Mouse (Mus musculus): ENCODE measurements around the gene Eif5. TPM values are rescaled to one million over a fixed set of nuclear protein-coding genes. Genes with fewer than 3 reads are reported as not detected.

Gene Eif5
- polyA plus RNA-seq (2015; fragmentation: Nextera tagmentation; extraction: Ambion mirVana): 482 and 486 TPM in 2 replicates

DNA sequence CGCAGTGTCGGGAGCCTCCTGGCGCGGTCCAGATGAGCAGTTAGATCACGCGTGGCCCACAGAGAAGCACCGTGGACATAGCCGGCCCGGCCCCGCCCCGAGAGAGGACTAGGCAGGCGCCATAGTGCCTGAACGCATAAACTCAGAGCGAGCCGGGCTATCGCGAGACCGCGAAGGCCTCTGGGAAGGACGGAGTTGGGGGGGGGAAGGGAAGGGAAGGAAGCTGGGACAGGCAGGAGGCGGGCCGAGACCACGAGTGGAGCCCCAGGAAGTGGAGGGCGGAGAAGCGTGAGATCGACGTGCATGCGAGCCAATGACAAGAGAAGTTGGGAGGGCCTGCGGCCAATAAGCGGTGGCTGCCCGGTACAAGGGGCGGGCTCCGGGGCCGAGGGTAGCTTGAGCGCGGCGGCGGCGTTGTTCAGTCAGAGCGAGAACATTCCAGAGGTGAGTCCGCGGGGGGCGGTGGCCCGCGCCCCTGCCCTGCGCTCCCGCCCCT, at the start of gene Eif5:
TSS of gene Eif5 (plus strand) at position 221 of the 496 bp plus-strand sequence.
- no peaks in the 10 kb centered on the region for H3K9me3 ChIP-seq (ENCODE audit: control insufficient read depth, low read length)
- WGBS: 0% methylated on average over 44 of the region's 47 CpGs
- H3K36me3 ChIP-seq (ENCODE audit: control insufficient read depth, insufficient read depth, low read length): peaks cover 19% of the 10 kb centered on the region
- peak within 1 kb of the TSS; percentile 74 for H3K4me2 ChIP-seq (ENCODE audit: low read length)
- peak within 1 kb of the TSS; percentile 99 for H3K27ac ChIP-seq (ENCODE audit: low read depth, low read length)
- ATAC-seq: peak; percentile 99
- peaks cover 28% of the 10 kb centered on the region for H3K4me1 ChIP-seq (ENCODE audit: control insufficient read depth, insufficient read depth, low read depth, low read length)
- H3K27me3 ChIP-seq (replicated peaks; ENCODE audit: control insufficient read depth, insufficient read depth, low read length): no peaks in the 10 kb centered on the region
- H3K9ac ChIP-seq (ENCODE audit: low read depth, low read length): peak within 1 kb of the TSS; percentile 99
- H3K4me3 ChIP-seq (ENCODE audit: low read length): peak within 1 kb of the TSS; percentile 86

DNA sequence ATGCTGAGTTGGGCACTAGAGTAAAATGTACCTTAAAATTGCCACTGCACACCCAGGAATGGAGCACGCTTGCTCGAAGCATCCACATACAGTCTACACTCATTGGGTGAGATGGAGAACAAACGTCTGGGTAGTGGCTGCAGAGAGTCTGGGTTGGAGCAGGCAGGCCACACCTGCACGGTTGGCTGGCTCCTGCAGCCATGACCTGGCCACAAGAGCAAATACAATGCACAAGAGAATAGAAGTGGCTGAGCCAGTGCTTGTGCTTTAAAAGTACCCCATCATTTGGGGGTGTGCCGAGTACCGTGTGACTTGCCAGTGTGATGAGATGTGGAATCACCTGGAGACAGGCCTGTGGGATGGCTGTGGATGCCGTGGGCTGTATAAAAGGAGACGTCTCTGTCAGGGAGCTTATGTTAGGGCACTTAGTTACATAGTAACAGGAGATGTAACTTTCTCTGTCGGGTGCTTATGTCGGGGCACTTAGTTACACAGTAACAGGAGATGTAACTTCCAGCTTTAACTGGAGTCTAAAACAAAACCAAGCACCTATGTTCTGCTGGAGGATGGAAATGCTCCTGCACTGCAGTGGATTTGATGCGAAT, 48.5 kb upstream of the Eif5 start:
- Histone ChIP-seq H3K27me3 (replicated peaks; ENCODE audit: control insufficient read depth, insufficient read depth, low read length) (peaks cover 25% of the 10 kb centered on the region), H3K4me1 (ENCODE audit: control insufficient read depth, insufficient read depth, low read depth, low read length) (peaks cover 13% of the 10 kb centered on the region), H3K9ac (ENCODE audit: low read depth, low read length) (no peak overlapping the region), H3K36me3 (ENCODE audit: control insufficient read depth, insufficient read depth, low read length) (no peaks in the 10 kb centered on the region), H3K4me3 (ENCODE audit: low read length) (no peak overlapping the region), H3K27ac (ENCODE audit: low read depth, low read length) (no peak overlapping the region), H3K9me3 (ENCODE audit: control insufficient read depth, low read length) (no peaks in the 10 kb centered on the region), H3K4me2 (ENCODE audit: low read length) (no peak overlapping the region)
- no peak for ATAC-seq
- WGBS: 71% methylated on average over 11 of the region's 11 CpGs

DNA sequence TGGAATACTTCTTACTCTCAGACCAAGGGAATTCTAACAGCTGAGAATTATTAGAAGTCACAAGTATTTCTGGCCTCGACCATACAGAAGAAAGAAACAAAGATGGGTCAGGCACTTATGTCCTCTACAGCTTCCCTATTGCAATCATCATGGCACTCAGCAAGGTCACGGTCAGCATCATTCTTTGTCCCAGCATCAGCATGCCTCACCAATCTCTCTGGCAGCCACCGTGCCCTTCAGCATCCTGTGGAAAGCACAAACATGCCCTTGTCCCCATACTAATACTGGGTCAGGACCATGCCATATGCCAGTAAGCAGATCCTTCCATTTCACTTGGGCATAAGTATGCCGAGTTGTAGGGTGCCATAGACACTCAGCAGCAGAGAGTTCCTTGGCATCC, 42.9 kb upstream of the Eif5 start:
- no peaks in the 10 kb centered on the region for H3K4me1 ChIP-seq (ENCODE audit: control insufficient read depth, insufficient read depth, low read depth, low read length)
- no peaks in the 10 kb centered on the region for H3K36me3 ChIP-seq (ENCODE audit: control insufficient read depth, insufficient read depth, low read length)
- no peak for ATAC-seq
- H3K27me3 ChIP-seq (replicated peaks; ENCODE audit: control insufficient read depth, insufficient read depth, low read length): no peaks in the 10 kb centered on the region
- WGBS: 72% methylated on average over 4 of the region's 4 CpGs
- H3K27ac ChIP-seq (ENCODE audit: low read depth, low read length): no peak overlapping the region
- H3K4me3 ChIP-seq (ENCODE audit: low read length): no peak overlapping the region
- no peak overlapping the region for H3K4me2 ChIP-seq (ENCODE audit: low read length)
- H3K9me3 ChIP-seq (ENCODE audit: control insufficient read depth, low read length): no peaks in the 10 kb centered on the region
- no peak overlapping the region for H3K9ac ChIP-seq (ENCODE audit: low read depth, low read length)

DNA sequence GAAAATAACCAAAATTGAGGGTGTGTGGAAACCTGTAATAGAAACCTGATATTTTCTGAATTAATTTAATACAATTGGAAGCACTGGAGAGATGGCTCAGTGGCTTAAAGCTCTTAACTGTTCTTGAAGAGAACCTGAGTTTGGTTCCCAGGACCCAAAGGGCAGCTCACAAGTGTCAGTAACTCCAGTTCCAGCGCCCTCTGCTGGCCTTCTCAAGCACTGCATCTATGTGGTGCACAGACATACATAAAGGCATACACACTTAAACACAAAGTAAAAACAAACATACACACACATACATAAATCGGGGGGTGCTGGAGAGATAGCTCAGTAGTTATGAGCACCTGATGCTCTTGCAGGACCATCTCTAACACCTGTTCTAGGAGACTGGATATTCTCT, 40.7 kb upstream of the Eif5 start:
- 50% methylated on average over 2 of the region's 2 CpGs for WGBS
- Histone ChIP-seq H3K27me3 (replicated peaks; ENCODE audit: control insufficient read depth, insufficient read depth, low read length) (no peaks in the 10 kb centered on the region), H3K4me3 (ENCODE audit: low read length) (no peak overlapping the region), H3K9me3 (ENCODE audit: control insufficient read depth, low read length) (no peaks in the 10 kb centered on the region), H3K9ac (ENCODE audit: low read depth, low read length) (no peak overlapping the region), H3K27ac (ENCODE audit: low read depth, low read length) (no peak overlapping the region), H3K36me3 (ENCODE audit: control insufficient read depth, insufficient read depth, low read length) (no peaks in the 10 kb centered on the region), H3K4me2 (ENCODE audit: low read length) (no peak overlapping the region), H3K4me1 (ENCODE audit: control insufficient read depth, insufficient read depth, low read depth, low read length) (no peaks in the 10 kb centered on the region)
- ATAC-seq: no peak

DNA sequence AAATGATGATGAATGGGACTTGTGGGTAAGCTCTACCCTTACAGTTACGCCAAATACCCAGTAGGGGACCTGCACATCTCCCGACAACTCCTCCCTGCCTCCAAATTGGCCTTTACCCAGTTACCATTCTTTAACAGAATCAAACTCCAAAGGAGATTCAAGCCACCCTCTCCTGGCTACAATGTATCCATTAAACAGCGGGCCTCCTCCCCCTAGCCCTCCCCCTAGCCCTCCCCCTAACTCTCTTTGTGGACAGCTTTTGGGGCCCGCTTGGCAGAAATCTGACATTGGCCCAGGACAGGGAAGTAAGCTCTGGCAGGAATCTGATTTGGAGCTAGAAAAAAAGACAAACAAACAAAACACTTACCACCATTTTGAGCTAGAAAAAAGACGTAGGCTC, 38.2 kb upstream of the Eif5 start:
- H3K4me2 ChIP-seq (ENCODE audit: low read length): no peak overlapping the region
- no peaks in the 10 kb centered on the region for H3K27me3 ChIP-seq (replicated peaks; ENCODE audit: control insufficient read depth, insufficient read depth, low read length)
- WGBS: 39% methylated on average over 5 of the region's 5 CpGs
- H3K4me3 ChIP-seq (ENCODE audit: low read length): no peak overlapping the region
- H3K27ac ChIP-seq (ENCODE audit: low read depth, low read length): peak overlapping the region; percentile 44; the same call in 1 of the 2 replicates
- H3K9ac ChIP-seq (ENCODE audit: low read depth, low read length): no peak overlapping the region
- no peaks in the 10 kb centered on the region; the same call in 1 of the 2 replicates for H3K4me1 ChIP-seq (ENCODE audit: control insufficient read depth, insufficient read depth, low read depth, low read length)
- ATAC-seq: peak; percentile 67
- H3K9me3 ChIP-seq (ENCODE audit: control insufficient read depth, low read length): no peaks in the 10 kb centered on the region
- no peaks in the 10 kb centered on the region for H3K36me3 ChIP-seq (ENCODE audit: control insufficient read depth, insufficient read depth, low read length)

DNA sequence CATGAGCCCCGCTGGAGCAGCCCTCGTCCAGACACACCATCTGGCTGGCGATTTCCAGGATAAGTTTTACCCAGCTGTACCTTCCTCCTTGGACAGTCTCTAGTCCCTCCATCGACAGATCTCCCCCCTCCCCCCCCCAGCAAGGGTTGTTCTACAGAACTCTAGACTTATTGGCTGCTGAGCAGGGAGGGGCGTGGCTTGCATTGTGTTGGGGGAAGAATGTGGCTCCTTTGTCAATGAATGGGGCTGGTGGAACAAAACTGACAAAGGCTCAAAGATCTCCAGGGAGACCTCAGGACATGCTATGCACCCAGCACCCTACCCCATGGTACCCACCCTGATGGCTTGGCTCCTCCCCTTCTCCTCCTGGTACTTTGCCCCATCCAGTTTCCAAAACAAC, 37.1 kb upstream of the Eif5 start:
- peak; percentile 71 for ATAC-seq
- Histone ChIP-seq H3K36me3 (ENCODE audit: control insufficient read depth, insufficient read depth, low read length) (no peaks in the 10 kb centered on the region), H3K9me3 (ENCODE audit: control insufficient read depth, low read length) (no peaks in the 10 kb centered on the region), H3K9ac (ENCODE audit: low read depth, low read length) (no peak overlapping the region), H3K4me1 (ENCODE audit: control insufficient read depth, insufficient read depth, low read depth, low read length) (peaks cover 3% of the 10 kb centered on the region), H3K27ac (ENCODE audit: low read depth, low read length) (peak overlapping the region; percentile 64), H3K4me3 (ENCODE audit: low read length) (no peak overlapping the region), H3K4me2 (ENCODE audit: low read length) (peak overlapping the region; percentile 37), H3K27me3 (replicated peaks; ENCODE audit: control insufficient read depth, insufficient read depth, low read length) (no peaks in the 10 kb centered on the region)
- WGBS: 10% methylated on average over 5 of the region's 5 CpGs

DNA sequence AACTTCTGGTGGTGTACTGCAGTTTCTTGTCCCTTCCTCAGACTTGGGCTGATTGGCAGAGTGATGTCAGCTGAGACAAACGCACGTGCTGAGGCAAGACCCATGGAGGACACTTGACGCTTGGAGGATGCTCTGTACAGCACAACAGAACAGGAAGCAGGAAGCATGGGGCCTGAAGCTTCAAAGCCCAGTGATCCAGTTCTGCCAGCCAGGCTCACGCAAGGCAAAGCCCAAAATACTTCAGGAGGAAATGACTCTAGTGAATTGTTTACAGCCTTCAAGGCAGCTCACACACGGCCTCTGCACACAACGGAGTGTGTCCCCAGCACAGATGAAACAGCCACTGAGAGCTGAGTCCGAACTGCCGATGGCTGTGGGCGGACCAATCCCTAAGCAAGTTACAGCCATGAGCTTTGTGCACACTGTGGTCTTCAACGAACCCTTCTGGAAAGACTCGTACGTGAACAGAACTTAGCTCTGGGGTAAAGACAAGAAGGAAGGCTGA, 34.7 kb upstream of the Eif5 start:
- Histone ChIP-seq H3K4me2 (ENCODE audit: low read length) (no peak overlapping the region), H3K9me3 (ENCODE audit: control insufficient read depth, low read length) (no peaks in the 10 kb centered on the region), H3K4me1 (ENCODE audit: control insufficient read depth, insufficient read depth, low read depth, low read length) (peaks cover 3% of the 10 kb centered on the region), H3K27me3 (replicated peaks; ENCODE audit: control insufficient read depth, insufficient read depth, low read length) (no peaks in the 10 kb centered on the region), H3K9ac (ENCODE audit: low read depth, low read length) (no peak overlapping the region), H3K36me3 (ENCODE audit: control insufficient read depth, insufficient read depth, low read length) (no peaks in the 10 kb centered on the region), H3K27ac (ENCODE audit: low read depth, low read length) (no peak overlapping the region), H3K4me3 (ENCODE audit: low read length) (no peak overlapping the region)
- WGBS: 88% methylated on average over 12 of the region's 12 CpGs
- no peak for ATAC-seq

DNA sequence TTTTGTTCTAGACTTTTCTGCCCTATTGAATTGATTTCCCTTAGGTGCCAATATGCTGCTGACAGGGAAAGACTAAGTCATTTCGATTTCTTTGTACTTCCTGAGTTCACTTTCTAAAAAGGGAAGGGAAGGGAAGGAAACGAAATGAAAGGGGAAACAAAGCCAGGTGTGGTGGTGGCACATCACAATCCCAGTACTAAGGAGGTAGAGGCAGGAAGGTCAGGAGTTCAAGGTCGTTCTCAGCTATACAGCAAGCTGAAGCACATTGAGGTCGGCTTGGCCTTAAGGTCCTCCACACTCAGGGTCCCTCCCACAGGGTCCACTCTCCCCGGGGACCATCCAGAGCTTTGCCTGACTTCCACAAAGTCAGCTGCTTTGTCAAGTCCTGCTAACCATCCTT, 34.2 kb upstream of the Eif5 start:
- Histone ChIP-seq H3K4me2 (ENCODE audit: low read length) (no peak overlapping the region), H3K4me1 (ENCODE audit: control insufficient read depth, insufficient read depth, low read depth, low read length) (peaks cover 3% of the 10 kb centered on the region), H3K36me3 (ENCODE audit: control insufficient read depth, insufficient read depth, low read length) (no peaks in the 10 kb centered on the region), H3K27me3 (replicated peaks; ENCODE audit: control insufficient read depth, insufficient read depth, low read length) (no peaks in the 10 kb centered on the region), H3K9me3 (ENCODE audit: control insufficient read depth, low read length) (no peaks in the 10 kb centered on the region), H3K9ac (ENCODE audit: low read depth, low read length) (no peak overlapping the region), H3K4me3 (ENCODE audit: low read length) (no peak overlapping the region), H3K27ac (ENCODE audit: low read depth, low read length) (no peak overlapping the region)
- no peak for ATAC-seq
- WGBS: 77% methylated on average over 5 of the region's 5 CpGs

DNA sequence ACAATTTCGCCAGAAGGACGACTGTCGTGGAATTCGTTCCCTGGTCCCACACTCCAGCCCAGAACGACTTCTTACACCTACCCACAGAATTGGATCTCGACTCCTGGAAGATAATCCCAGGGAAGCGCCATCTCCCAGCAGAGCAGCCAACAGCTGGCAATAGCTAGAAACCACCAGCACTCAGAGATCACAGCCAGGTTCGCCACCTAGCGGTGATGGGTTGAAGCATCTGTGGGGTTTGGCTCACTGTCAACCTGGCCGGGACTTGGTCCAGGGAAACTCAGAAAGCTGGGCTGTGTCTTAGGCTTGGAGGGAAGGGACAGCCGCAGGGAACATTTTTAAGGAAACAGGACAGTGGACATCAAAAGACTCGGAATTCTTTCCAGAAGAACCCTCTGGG, 32.9 kb upstream of the Eif5 start:
- peak; percentile 87 for ATAC-seq
- H3K27ac ChIP-seq (ENCODE audit: low read depth, low read length): peak overlapping the region; percentile 12; the same call in 1 of the 2 replicates
- peak overlapping the region; percentile 34 for H3K4me3 ChIP-seq (ENCODE audit: low read length)
- peaks cover 3% of the 10 kb centered on the region for H3K4me1 ChIP-seq (ENCODE audit: control insufficient read depth, insufficient read depth, low read depth, low read length)
- H3K27me3 ChIP-seq (replicated peaks; ENCODE audit: control insufficient read depth, insufficient read depth, low read length): no peaks in the 10 kb centered on the region
- H3K4me2 ChIP-seq (ENCODE audit: low read length): peak overlapping the region; percentile 54
- H3K9me3 ChIP-seq (ENCODE audit: control insufficient read depth, low read length): no peaks in the 10 kb centered on the region
- H3K36me3 ChIP-seq (ENCODE audit: control insufficient read depth, insufficient read depth, low read length): no peaks in the 10 kb centered on the region
- 3% methylated on average over 12 of the region's 12 CpGs for WGBS
- peak overlapping the region; percentile 36; the same call in 1 of the 2 replicates for H3K9ac ChIP-seq (ENCODE audit: low read depth, low read length)
